Mouse (Mus musculus) retina, embryonic 14.5 days (tissue): ENCODE measurements at regions not wholly inside any gene's neighbourhood (a gene's known extent, or its start where the extent isn't known, plus 50 kb on each side); places are given as distances from the start of the nearest gene placed in this dataset.

Experiments
- DNase-seq: peaks from one replicate; pipeline ENCODE4 v3.0.0-alpha.2; 2015; ENCODE audit warnings: low spot score

GRCm38 (mm10) chr1:22222836-22223235, 261.1 kb upstream of the Kcnq5 start:
- no peak for DNase-seq

GRCm38 (mm10) chr1:22211795-22212194, 250.1 kb upstream of the Kcnq5 start:
- no peak for DNase-seq

- no peak for DNase-seq
Measured at GRCm38 (mm10) chr1:22211232-22211631, 249.5 kb upstream of the Kcnq5 start.

- no peak for DNase-seq
Measured at GRCm38 (mm10) chr1:22210621-22211020, 248.9 kb upstream of the Kcnq5 start.

GRCm38 (mm10) chr1:22208287-22208686, 246.5 kb upstream of the Kcnq5 start:
- no peak for DNase-seq

- no peak for DNase-seq
Measured at GRCm38 (mm10) chr1:22206935-22207334, 245.2 kb upstream of the Kcnq5 start.

GRCm38 (mm10) chr1:22167621-22168181, 206.0 kb upstream of the Kcnq5 start:
- DNase-seq: no peak

GRCm38 (mm10) chr1:22136571-22137122, 174.9 kb upstream of the Kcnq5 start:
- no peak for DNase-seq

- no peak for DNase-seq
Measured at GRCm38 (mm10) chr1:22118266-22118772, 156.6 kb upstream of the Kcnq5 start.

- DNase-seq: no peak
Measured at GRCm38 (mm10) chr1:22116466-22116865, 154.7 kb upstream of the Kcnq5 start.

GRCm38 (mm10) chr1:22105496-22105895, 143.8 kb upstream of the Kcnq5 start:
- peak; percentile 23 for DNase-seq

GRCm38 (mm10) chr1:22071405-22072117, 109.8 kb upstream of the Kcnq5 start:
- no peak for DNase-seq

- DNase-seq: no peak
Measured at GRCm38 (mm10) chr1:22070028-22070427, 108.3 kb upstream of the Kcnq5 start.
